Mouse (Mus musculus) liver, embryonic 12.5 days (tissue): Measurements from ENCODE around the gene Nsg1. TPM values are rescaled to one million over a fixed set of nuclear protein-coding genes. Genes with fewer than 3 reads are reported as not detected.

ENCODE experiments used
- ATAC-seq: fragments of 200-750 bp; cut with Nextera tagmentation; 2 replicates; pipeline ENCODE4 v1.8.0; 2017; ENCODE audit warnings: moderate number of reproducible peaks, mild to moderate bottlenecking, moderate library complexity
- H3K27ac ChIP-seq: fragments of 300-500 bp; sonication (generic); 2 replicates; pipeline ENCODE4 v1.5.1; 2016; ENCODE audit warnings: mild to moderate bottlenecking
- H3K27me3 ChIP-seq: fragments of 300-500 bp; sonication (generic); replicated peaks from 2 replicates; pipeline ENCODE4 v1.6.1; 2016; ENCODE audit warnings: mild to moderate bottlenecking, moderate library complexity
- H3K36me3 ChIP-seq: fragments of 300-500 bp; sonication (generic); 2 replicates; pipeline ENCODE4 v1.6.1; 2016; ENCODE audit warnings: mild to moderate bottlenecking, moderate library complexity
- H3K4me1 ChIP-seq: fragments of 300-500 bp; sonication (generic); 2 replicates; pipeline ENCODE4 v1.6.1; 2016
- H3K4me2 ChIP-seq: fragments of 300-500 bp; sonication (generic); 2 replicates; pipeline ENCODE4 v1.6.1; 2016; ENCODE audit warnings: mild to moderate bottlenecking, moderate library complexity
- H3K4me3 ChIP-seq: fragments of 300-500 bp; sonication (generic); 2 replicates; pipeline ENCODE4 v1.5.1; 2016; ENCODE audit warnings: mild to moderate bottlenecking, moderate library complexity
- H3K9ac ChIP-seq: fragments of 300-500 bp; sonication (generic); 2 replicates; pipeline ENCODE4 v1.6.1; 2016; ENCODE audit warnings: mild to moderate bottlenecking, moderate library complexity
- H3K9me3 ChIP-seq: fragments of 300-500 bp; sonication (generic); replicated peaks from 2 replicates; pipeline ENCODE4 v1.6.1; 2016; ENCODE audit warnings: mild to moderate bottlenecking, moderate library complexity
- WGBS: fragments of 180-500 bp; shearing (Covaris S2); methylation state at CpG from one replicate; pipeline ENCODE4 v1.1.7; 2016; ENCODE audit not compliant: insufficient replicate concordance; 5-methylcytosine and 5-hydroxymethylcytosine counted together
- polyA plus RNA-seq: library from polyadenylated mRNA; unstranded; fragments of >200 nt; fragmentation: Nextera tagmentation; extraction: Ambion mirVana; gene quantifications from 2 replicates; pipeline ENCODE4 v1.2.1, GENCODE M21; 2016

Nsg1 gene
- polyA plus RNA-seq, 1 experiment from 2014 or later = 7.4 TPM

DNA sequence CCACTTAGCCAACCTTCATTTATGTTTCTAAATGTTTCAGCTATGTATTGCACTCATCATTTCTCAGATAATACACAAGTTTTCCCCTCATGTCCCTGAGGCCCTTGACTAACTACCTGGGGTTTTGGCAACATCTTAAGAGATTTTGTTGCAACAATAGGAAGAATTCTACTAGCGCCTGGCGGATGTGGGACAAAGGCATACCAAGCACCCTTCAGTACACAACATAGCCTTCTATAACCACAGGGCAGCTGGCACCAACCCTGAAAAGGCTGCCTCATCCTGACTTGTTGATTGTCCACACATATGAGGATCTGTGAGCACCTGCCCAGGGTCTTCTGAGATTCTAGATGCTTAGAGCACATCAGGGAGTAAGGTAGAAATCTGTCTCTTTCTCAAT is 65.4 kb downstream of the Nsg1 start:
- no peak for ATAC-seq
- Histone ChIP-seq H3K9me3 (no peaks in the 10 kb centered on the region), H3K9ac (no peak overlapping the region), H3K27me3 (no peaks in the 10 kb centered on the region), H3K4me2 (no peak overlapping the region), H3K4me1 (no peaks in the 10 kb centered on the region), H3K4me3 (no peak overlapping the region), H3K27ac (no peak overlapping the region), H3K36me3 (no peaks in the 10 kb centered on the region)
- 81% methylated on average over 2 of the region's 2 CpGs for WGBS

DNA sequence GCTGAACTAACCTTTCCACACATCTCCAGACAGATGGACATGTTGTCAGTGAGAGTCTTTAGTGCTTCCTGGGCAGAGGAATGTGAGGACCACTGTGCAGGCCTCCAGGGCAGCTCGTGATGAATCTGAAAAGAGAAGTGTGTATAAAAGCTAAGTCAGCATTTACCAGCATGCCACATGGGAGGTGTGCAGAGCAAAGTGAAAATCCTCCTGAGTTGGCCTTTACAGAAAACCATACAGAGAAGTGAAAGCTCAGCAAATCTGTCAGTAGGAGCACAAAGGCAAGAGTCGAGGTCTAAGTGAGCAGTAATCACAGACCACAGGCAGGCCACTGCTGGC is 67.8 kb downstream of the Nsg1 start:
- no peak for ATAC-seq
- 59% methylated on average over 2 of the region's 2 CpGs for WGBS
- H3K36me3 ChIP-seq = no peaks in the 10 kb centered on the region
- H3K9me3 ChIP-seq = no peaks in the 10 kb centered on the region
- H3K27ac ChIP-seq = no peak overlapping the region
- no peak overlapping the region for H3K9ac ChIP-seq
- no peak overlapping the region for H3K4me2 ChIP-seq
- H3K4me1 ChIP-seq = no peaks in the 10 kb centered on the region
- H3K27me3 ChIP-seq = no peaks in the 10 kb centered on the region
- H3K4me3 ChIP-seq = no peak overlapping the region

DNA sequence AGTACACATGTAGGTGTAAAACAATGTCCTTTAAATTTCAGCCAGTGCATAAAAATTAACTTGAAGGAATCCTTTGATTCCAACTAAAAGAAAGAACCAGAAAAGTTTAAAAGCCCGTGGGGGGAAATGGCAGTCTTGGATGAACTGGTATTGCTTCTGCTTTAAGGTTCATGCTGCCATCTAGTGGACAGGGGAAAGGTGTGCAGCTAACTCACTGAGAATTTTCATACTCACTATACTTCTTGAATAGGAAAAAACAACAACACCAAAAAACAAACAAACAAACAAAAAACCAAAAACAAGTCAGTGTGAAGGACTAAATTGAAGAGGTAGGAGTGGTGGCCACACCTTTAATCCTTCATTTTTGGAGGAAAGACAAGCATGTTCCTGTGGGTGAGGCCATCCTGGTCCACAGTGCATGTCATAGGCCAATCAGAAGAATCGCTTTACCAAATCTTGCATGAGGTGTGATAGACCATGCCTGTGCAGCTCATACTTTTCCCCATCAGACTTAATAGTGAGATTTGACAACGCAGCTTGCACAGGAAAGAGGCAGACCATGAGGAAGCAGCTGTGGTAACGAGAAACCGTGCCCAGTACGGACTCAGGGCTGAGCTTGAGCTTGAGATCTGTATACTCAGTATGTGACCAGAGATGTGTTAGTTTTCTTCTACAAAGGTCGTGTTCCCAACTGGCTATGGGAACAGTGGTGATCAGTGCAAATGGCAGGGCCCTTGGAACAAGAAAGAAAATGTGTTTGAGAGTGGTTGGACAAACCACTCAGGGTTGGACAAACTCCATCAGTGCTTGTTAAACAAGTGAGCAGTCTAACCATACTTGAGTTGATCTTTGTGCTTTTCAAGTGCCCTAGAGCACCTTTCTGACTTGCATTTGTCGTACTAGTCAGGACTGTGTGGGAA is 68.4 kb downstream of the Nsg1 start:
- H3K36me3 ChIP-seq = no peaks in the 10 kb centered on the region
- no peak overlapping the region for H3K4me2 ChIP-seq
- H3K27me3 ChIP-seq = no peaks in the 10 kb centered on the region
- no peak overlapping the region for H3K4me3 ChIP-seq
- no peak overlapping the region for H3K27ac ChIP-seq
- WGBS = 59% methylated on average over 8 of the region's 8 CpGs
- no peak overlapping the region for H3K9ac ChIP-seq
- ATAC-seq = no peak
- H3K4me1 ChIP-seq = no peaks in the 10 kb centered on the region
- H3K9me3 ChIP-seq = no peaks in the 10 kb centered on the region

DNA sequence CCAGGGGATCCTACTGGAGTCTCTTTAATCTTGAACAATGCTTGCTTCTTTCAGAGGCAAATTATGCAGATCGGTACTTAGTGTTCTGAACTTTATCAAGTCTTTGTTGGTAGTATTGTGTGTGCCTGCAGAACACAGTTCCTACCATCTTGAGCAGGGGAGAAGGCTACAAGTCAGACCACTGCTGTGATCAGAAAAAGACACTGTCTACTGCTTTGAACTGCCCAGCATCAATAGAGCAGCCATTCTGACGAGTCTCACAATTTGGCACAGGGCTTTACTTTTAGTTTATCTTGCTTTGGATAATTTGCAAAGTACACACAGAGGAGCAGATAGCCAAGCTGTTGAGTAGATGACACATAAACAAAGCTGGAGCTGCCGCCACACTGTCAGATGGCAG is 69.1 kb downstream of the Nsg1 start:
- H3K9me3 ChIP-seq = no peaks in the 10 kb centered on the region
- H3K27me3 ChIP-seq = no peaks in the 10 kb centered on the region
- no peak overlapping the region for H3K4me3 ChIP-seq
- no peak overlapping the region for H3K27ac ChIP-seq
- no peak for ATAC-seq
- 75% methylated on average over 3 of the region's 3 CpGs for WGBS
- no peaks in the 10 kb centered on the region for H3K36me3 ChIP-seq
- no peak overlapping the region for H3K4me2 ChIP-seq
- H3K4me1 ChIP-seq = 0 out of 2 replicates have a peak, but pooled peaks cover 3% of the 10 kb centered on the region
- H3K9ac ChIP-seq = no peak overlapping the region

DNA sequence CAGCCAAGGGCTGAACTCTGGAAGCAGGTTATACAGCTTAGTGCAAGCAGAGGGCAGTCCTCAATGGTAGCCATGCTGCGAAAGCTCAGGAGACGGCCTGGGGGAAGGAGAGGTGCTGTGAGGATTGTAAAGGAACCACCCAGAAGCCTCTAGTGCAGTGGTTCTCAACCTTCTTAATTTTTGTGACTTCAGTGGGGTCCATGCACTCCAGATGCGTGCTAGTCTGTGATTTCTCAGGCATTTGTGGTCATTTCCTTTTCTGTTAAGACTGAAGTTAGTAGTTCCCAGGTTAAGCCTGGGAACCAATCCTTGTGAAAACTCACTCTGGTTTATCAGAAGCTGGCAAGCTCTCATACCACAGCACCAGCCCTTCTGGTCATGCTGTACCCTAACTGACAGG is 69.6 kb downstream of the Nsg1 start:
- no peak overlapping the region for H3K9ac ChIP-seq
- 0 out of 2 replicates have a peak, but pooled peaks cover 4% of the 10 kb centered on the region for H3K4me1 ChIP-seq
- no peak overlapping the region for H3K27ac ChIP-seq
- WGBS = 75% methylated on average over 3 of the region's 3 CpGs
- no peak overlapping the region for H3K4me2 ChIP-seq
- no peak for ATAC-seq
- no peaks in the 10 kb centered on the region for H3K27me3 ChIP-seq
- H3K9me3 ChIP-seq = no peaks in the 10 kb centered on the region
- H3K36me3 ChIP-seq = no peaks in the 10 kb centered on the region
- no peak overlapping the region for H3K4me3 ChIP-seq

Other genes with a start within 250 kb of the Nsg1 start
- gene Stx18, start 121.2 kb downstream of the Nsg1 start, polyA plus RNA-seq = 20.0 and 20.2 TPM in 2 replicates
- gene Zbtb49, start 60.5 kb upstream of the Nsg1 start, polyA plus RNA-seq = 4.4 and 5.4 TPM in 2 replicates
- 145 and 147 TPM in 2 replicates for gene Lyar, start 60.6 kb upstream of the Nsg1 start, polyA plus RNA-seq
- gene Tmem128, start 100.3 kb upstream of the Nsg1 start, polyA plus RNA-seq = 51.3 and 55.5 TPM in 2 replicates
- not detected in 2 replicates for gene Otop1, start 116.1 kb upstream of the Nsg1 start, polyA plus RNA-seq
- not detected in 2 replicates for gene Drd5, start 159.5 kb upstream of the Nsg1 start, polyA plus RNA-seq